Mouse (Mus musculus): ENCODE results near the gene Ckmt2.

GRCm38 (mm10) chr13:91880256-91880655 is 3.6 kb upstream of the Ckmt2 start:
- no peak for TF ChIP-seq CTCF (IDR thresholded peaks at IDR 0.05; ENCODE audit: borderline replicate concordance, insufficient read depth, low read depth, low read length)
- TF ChIP-seq POLR2A (IDR thresholded peaks at IDR 0.05; ENCODE audit: borderline replicate concordance, insufficient read depth, low read length) = no peak
